Mouse (Mus musculus) bone marrow macrophage, adult 2 months (primary cell): Measurements from ENCODE around the gene Gm29609. TPM values are rescaled to one million over a fixed set of nuclear protein-coding genes. Genes with fewer than 3 reads are reported as not detected.

Source experiments
- H3K27ac ChIP-seq: 2 replicates; pipeline ENCODE4 v1.5.1; 2012; ENCODE audit warnings: low read depth, low read length; ENCODE audit not compliant: insufficient read depth
- H3K4me1 ChIP-seq: 2 replicates; pipeline ENCODE4 v1.6.1; 2012; ENCODE audit warnings: low read length; ENCODE audit not compliant: control insufficient read depth, insufficient read depth
- H3K4me3 ChIP-seq: 2 replicates; pipeline ENCODE4 v1.5.1; 2012; ENCODE audit warnings: mild to moderate bottlenecking, low read length, moderate library complexity; ENCODE audit not compliant: insufficient read depth
- CTCF ChIP-seq: IDR thresholded peaks from 2 replicates; pipeline ENCODE4 v1.5.1; 2012; ENCODE audit warnings: low read depth, mild to moderate bottlenecking, low read length, moderate library complexity
- POLR2A ChIP-seq: IDR thresholded peaks from 2 replicates; pipeline ENCODE4 v1.6.1; 2012; ENCODE audit warnings: mild to moderate bottlenecking, low read depth, low read length, borderline replicate concordance
- polyA plus RNA-seq: library from polyadenylated mRNA; stranded (reverse); fragments of >200 nt; gene quantifications from 2 replicates; pipeline ENCODE4 v1.2.4, GENCODE M21; 2012; ENCODE audit not compliant: missing spikeins, insufficient read depth, insufficient read length

The Gm29609 gene
- polyA plus RNA-seq, 1 experiment: 2.7 TPM

GRCm38 (mm10) chr5:31204421-31204820 is 24.7 kb upstream of the Gm29609 start:
- no peak for TF ChIP-seq CTCF
- no peak for TF ChIP-seq POLR2A
- Histone ChIP-seq H3K4me1 (peaks cover 6% of the 10 kb centered on the region), H3K27ac (no peak overlapping the region), H3K4me3 (no peak overlapping the region)

- Histone ChIP-seq H3K4me3 (no peak overlapping the region), H3K4me1 (peaks cover 11% of the 10 kb centered on the region), H3K27ac (no peak overlapping the region)
- TF ChIP-seq CTCF (no peak), POLR2A (no peak)
Measured at GRCm38 (mm10) chr5:31203866-31204265, 24.2 kb upstream of the Gm29609 start.

- no peak for TF ChIP-seq CTCF
- no peak for TF ChIP-seq POLR2A
- Histone ChIP-seq H3K4me3 (peak overlapping the region; percentile 65), H3K27ac (peak overlapping the region; percentile 83), H3K4me1 (peaks cover 17% of the 10 kb centered on the region)
Measured at GRCm38 (mm10) chr5:31202933-31203332, 23.2 kb upstream of the Gm29609 start.

- TF ChIP-seq POLR2A: no peak
- TF ChIP-seq CTCF: no peak
- Histone ChIP-seq H3K4me3 (peak within 1 kb of the TSS; percentile 65), H3K27ac (peak within 1 kb of the TSS; percentile 85), H3K4me1 (peaks cover 25% of the 10 kb centered on the region)
Measured at GRCm38 (mm10) chr5:31201742-31202590, 22.3 kb upstream of the Gm29609 start, which contains the start of gene Zfp513. Gene Zfp513, minus strand, starts transcription at chr5:31202303.

GRCm38 (mm10) chr5:31201042-31201741 is 21.5 kb upstream of the Gm29609 start:
- peaks cover 33% of the 10 kb centered on the region for H3K4me1 ChIP-seq
- TF ChIP-seq POLR2A (no peak), CTCF (no peak)
- peak overlapping the region; percentile 85 for H3K27ac ChIP-seq
- peak overlapping the region; percentile 65 for H3K4me3 ChIP-seq

GRCm38 (mm10) chr5:31200327-31200768 is 20.6 kb upstream of the Gm29609 start:
- peak overlapping the region; percentile 38 for H3K4me3 ChIP-seq
- peak overlapping the region; percentile 85; the same call in 1 of the 2 replicates for H3K27ac ChIP-seq

GRCm38 (mm10) chr5:31199893-31200292 is 20.2 kb upstream of the Gm29609 start:
- no peak for TF ChIP-seq CTCF
- TF ChIP-seq POLR2A: no peak
- Histone ChIP-seq H3K4me3 (no peak overlapping the region), H3K27ac (no peak overlapping the region), H3K4me1 (peaks cover 44% of the 10 kb centered on the region)

More at GRCm38 (mm10) chr5:31200327-31200768, 20.6 kb upstream of the Gm29609 start:
- TF ChIP-seq CTCF (no peak), POLR2A (no peak)
- H3K4me1 ChIP-seq: peaks cover 39% of the 10 kb centered on the region

- Histone ChIP-seq H3K4me3 (no peak overlapping the region), H3K4me1 (peaks cover 49% of the 10 kb centered on the region), H3K27ac (no peak overlapping the region)
- no peak for TF ChIP-seq POLR2A
- no peak for TF ChIP-seq CTCF
Measured at GRCm38 (mm10) chr5:31199321-31199892, 19.7 kb upstream of the Gm29609 start.

- H3K27ac ChIP-seq: peak overlapping the region; percentile 38
- peaks cover 50% of the 10 kb centered on the region for H3K4me1 ChIP-seq
- no peak for TF ChIP-seq POLR2A
- TF ChIP-seq CTCF: no peak
- H3K4me3 ChIP-seq: no peak overlapping the region
Measured at GRCm38 (mm10) chr5:31198616-31199320, 19.1 kb upstream of the Gm29609 start.
